Mouse (Mus musculus) brain, embryonic 14.5 days (tissue): ENCODE measurements around the gene Hip1. TPM values are rescaled to one million over a fixed set of nuclear protein-coding genes. Genes with fewer than 3 reads are reported as not detected.
"Not testable (repeated sequence)": the region's sequence is repeated elsewhere in the genome, so short reads cannot be mapped to it uniquely, and the experiment has no call there.

Experiments used
- DNase-seq: peaks from one replicate; pipeline ENCODE4 v3.0.0-alpha.2; 2011; ENCODE audit warnings: low read depth
- CTCF ChIP-seq: fragments of 200-500 bp; IDR thresholded peaks from 2 replicates; pipeline ENCODE4 v1.5.1; 2012; ENCODE audit warnings: inconsistent platforms, mild to moderate bottlenecking, moderate library complexity, borderline replicate concordance; ENCODE audit not compliant: insufficient read depth, insufficient read length; ENCODE audit errors: extremely low read depth
- POLR2A ChIP-seq: fragments of 200-500 bp; IDR thresholded peaks from 2 replicates; pipeline ENCODE4 v1.6.1; 2012; ENCODE audit warnings: mild to moderate bottlenecking, inconsistent platforms, borderline replicate concordance; ENCODE audit not compliant: poor library complexity, insufficient read depth, insufficient read length, severe bottlenecking; ENCODE audit errors: extremely low read depth
- polyA plus RNA-seq: library from polyadenylated mRNA; depleted of rRNA; stranded (reverse); fragments of >200 nt; gene quantifications from 2 replicates; pipeline ENCODE4 v1.2.3, GENCODE M21; 2012

Hip1 gene
- polyA plus RNA-seq, 1 experiment, result 58.5 TPM

GRCm38 (mm10) chr5:135381356-135381925 is 163.5 kb downstream of the Hip1 start:
- TF ChIP-seq POLR2A (no peak), CTCF (no peak)
- no peak for DNase-seq

- TF ChIP-seq POLR2A (no peak), CTCF (no peak)
- DNase-seq, result no peak
Observed at GRCm38 (mm10) chr5:135380681-135381080, 164.2 kb downstream of the Hip1 start.

GRCm38 (mm10) chr5:135376341-135376740 is 168.6 kb downstream of the Hip1 start:
- DNase-seq, result no peak
- TF ChIP-seq CTCF, result no peak

DNA sequence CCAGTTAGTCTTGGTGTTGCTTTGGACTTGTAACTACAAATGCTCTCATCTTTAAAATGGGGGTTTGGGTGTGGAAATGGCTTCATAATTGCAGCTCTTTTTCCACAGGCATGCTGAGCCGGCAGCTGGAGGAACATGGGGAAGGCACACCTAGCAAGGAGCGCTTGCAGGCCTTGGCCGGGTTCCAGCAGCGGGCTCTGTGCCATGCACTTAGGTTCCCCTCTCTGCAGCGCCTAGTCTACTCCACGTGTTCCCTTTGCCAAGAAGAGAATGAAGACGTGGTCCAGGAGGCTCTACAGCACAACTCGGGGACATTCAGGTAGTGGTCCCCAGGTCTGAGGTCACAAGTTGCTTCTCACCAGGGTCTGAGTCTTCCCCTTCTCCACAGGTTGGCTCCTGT is 169.8 kb downstream of the Hip1 start:
- DNase-seq, result peak; percentile 41
- TF ChIP-seq CTCF (no peak), POLR2A (no peak)

DNA sequence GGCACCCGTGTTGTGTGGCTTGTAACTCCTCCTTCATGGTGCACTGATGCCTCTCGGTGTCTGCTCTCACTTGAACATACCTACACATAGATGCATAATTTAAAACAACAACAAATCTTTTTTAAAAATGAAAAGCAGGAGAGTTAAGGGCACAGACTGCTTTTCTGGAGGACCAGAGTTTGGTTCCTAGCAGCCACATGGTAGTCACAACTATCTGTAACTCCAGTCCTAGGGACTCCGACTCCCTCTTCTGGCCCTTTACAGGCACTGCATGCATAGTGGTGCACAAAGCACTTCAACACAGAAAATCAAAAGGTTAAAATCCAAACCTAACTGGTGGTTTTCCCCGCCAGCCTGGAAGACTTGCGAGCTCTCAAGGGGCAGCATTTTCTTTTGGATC is 171.3 kb downstream of the Hip1 start:
- no peak for DNase-seq

GRCm38 (mm10) chr5:135371195-135371594 is 173.7 kb downstream of the Hip1 start:
- no peak for DNase-seq
- TF ChIP-seq CTCF (no peak), POLR2A (no peak)

More for the DNA sequence above, 171.3 kb downstream of the Hip1 start:
- TF ChIP-seq CTCF (no peak), POLR2A (no peak)

GRCm38 (mm10) chr5:135369787-135370654 is 174.9 kb downstream of the Hip1 start, which contains the start of gene Nsun5:
Gene Nsun5 (plus strand): TSS chr5:135369953.
- peak; percentile 98 for DNase-seq
- TF ChIP-seq CTCF (no peak), POLR2A (peak; percentile 63; the same call in 1 of the 2 replicates)

- not testable (repeated sequence) for DNase-seq
Observed at GRCm38 (mm10) chr5:135369196-135369595, 175.7 kb downstream of the Hip1 start.

DNA sequence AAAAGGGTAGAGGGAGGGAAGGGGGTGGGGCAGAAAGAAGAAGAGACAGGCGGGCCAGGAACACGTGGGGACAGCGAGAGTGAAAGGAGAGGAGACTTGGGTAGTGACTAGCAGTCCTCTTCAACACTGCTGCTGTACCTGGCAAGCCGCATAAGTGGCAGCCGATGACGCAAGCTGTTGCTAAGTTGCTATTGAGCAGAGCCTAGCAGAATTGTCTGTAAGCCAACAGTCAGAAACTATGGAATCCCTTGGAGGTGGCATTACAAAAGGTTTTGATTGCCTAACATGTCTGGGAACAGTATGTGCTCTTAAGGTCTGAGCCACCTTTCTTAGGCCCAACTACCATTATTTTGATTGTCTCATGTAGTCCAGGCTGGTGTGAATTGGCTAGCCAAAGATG is 176.6 kb downstream of the Hip1 start:
- no peak for DNase-seq
- TF ChIP-seq CTCF (no peak), POLR2A (no peak)

DNA sequence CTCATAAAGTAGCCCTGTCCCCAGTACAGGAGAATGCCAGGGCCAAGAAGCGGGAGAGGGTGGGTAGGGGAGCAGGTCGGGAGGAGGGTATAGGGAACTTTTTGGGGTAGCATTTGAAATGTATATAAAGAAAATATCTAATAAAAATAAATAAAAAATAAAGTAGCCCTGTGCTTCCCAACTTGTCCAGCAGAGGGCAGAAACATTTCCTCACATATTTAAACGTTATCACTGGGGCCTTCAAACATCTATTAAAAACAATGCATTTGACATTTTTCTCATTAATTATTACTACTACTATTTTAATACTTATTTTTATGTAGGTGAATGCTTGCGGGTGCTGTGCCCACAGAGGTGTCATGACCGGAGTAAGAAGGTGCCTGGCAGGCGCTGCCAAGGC is 177.1 kb downstream of the Hip1 start:
- TF ChIP-seq POLR2A (no peak), CTCF (no peak)
- no peak for DNase-seq

GRCm38 (mm10) chr5:135363540-135363939 is 181.4 kb downstream of the Hip1 start:
- DNase-seq, result peak; percentile 44
- TF ChIP-seq CTCF, result peak; percentile 62
- no peak for TF ChIP-seq POLR2A

- TF ChIP-seq CTCF, result no peak
- TF ChIP-seq POLR2A, result no peak
- no peak for DNase-seq
Observed at GRCm38 (mm10) chr5:135362572-135362971, 182.3 kb downstream of the Hip1 start.
